Comparison of ENCODE assay signal across 36 mouse cellular contexts in the genomic region with DNA sequence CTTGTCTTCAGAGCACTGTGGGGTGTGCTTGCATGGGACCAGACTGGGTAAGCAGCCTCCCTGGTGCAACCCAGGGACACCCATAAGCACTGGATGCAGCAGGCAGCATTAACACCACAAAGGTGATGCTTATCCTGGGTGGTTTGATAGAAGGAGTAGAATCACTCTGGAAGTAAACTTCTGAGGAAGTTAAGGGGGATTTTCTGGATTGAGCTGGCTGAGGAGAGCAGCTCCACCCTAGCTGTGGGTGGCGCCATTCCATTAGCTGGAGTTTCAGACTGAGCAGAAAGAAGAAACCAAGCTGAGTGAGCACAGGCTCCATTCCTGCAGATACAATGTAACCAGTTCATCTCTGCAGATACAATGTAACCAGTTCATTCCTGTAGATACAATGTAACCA. TPM values are rescaled to one million over a fixed set of nuclear protein-coding genes. Genes with fewer than 3 reads are reported as not detected.
DNase-seq lines count a peak whose midpoint lies in the region; ATAC-seq and TF ChIP-seq lines count a peak whose summit lies in the region.
"Had no signal": no experiment of that assay in that cellular context is flagged by ENCODE, and none has a peak within 500 bp of the region (broad histone marks: within the 10 kb centered on the region; RNA-seq: fewer than 3 reads in every experiment).

No protein-coding gene starts in this region.

- TF ChIP-seq EP300 in heart, adult 2 months (IDR thresholded peaks at IDR 0.05; ENCODE audit: insufficient read depth, low read depth, low read length) = no peak
- TF ChIP-seq EP300 in stomach, postnatal 0 days (optimal IDR thresholded peaks at IDR 0.05) = no peak

- H3K36me3 ChIP-seq in heart, adult 2 months (ENCODE audit: control insufficient read depth, insufficient read depth, low read length) = no peaks in the 10 kb centered on the region
- H3K36me3 ChIP-seq in liver, adult 2 months (ENCODE audit: control insufficient read depth, insufficient read depth, low read length) = no peaks in the 10 kb centered on the region
- H3K36me3 ChIP-seq in stomach, postnatal 0 days (ENCODE audit: control insufficient read depth, insufficient read depth, low read length) = no peaks in the 10 kb centered on the region
- H3K36me3 ChIP-seq: embryonic facial prominence, embryonic 10.5 days; embryonic facial prominence, embryonic 15.5 days; heart, embryonic 13.5 days; midbrain, embryonic 13.5 days; stomach, embryonic 15.5 days had no signal

- TF ChIP-seq CTCF in heart, adult 2 months (IDR thresholded peaks at IDR 0.05) = peak; percentile 28
- 0 out of 2 replicates have a peak, but pooled peaks have one; percentile 9 for TF ChIP-seq CTCF in liver, adult 2 months (IDR thresholded peaks at IDR 0.05; ENCODE audit: low read depth, low read length)
- peak; percentile 41 for TF ChIP-seq CTCF in stomach, postnatal 0 days (IDR thresholded peaks at IDR 0.05; ENCODE audit: low read depth)

- no peaks in the 10 kb centered on the region for H3K4me1 ChIP-seq in heart, adult 2 months (ENCODE audit: control insufficient read depth, insufficient read depth, low read length)
- H3K4me1 ChIP-seq in liver, adult 2 months (ENCODE audit: control insufficient read depth, insufficient read depth, low read length) = no peaks in the 10 kb centered on the region
- no peaks in the 10 kb centered on the region for H3K4me1 ChIP-seq in stomach, postnatal 0 days (replicated peaks; ENCODE audit: control insufficient read depth, insufficient read depth)
- H3K4me1 ChIP-seq: forebrain, embryonic 13.5 days; heart, embryonic 13.5 days; midbrain, embryonic 13.5 days; stomach, embryonic 15.5 days had no signal

- DNase-seq in heart, adult 2 months = no peak
- DNase-seq in heart, postnatal 36 days = no peak
- no peak for DNase-seq in liver, adult 2 months (ENCODE audit: extremely low read depth, low read depth, low spot score)
- DNase-seq in liver (no peak), R1 (ENCODE audit: low read depth, low spot score) (peak; percentile 59)
- DNase-seq in stomach, postnatal 0 days (ENCODE audit: low spot score) = no peak
- no peak for DNase-seq in heart, postnatal 10 days
- DNase-seq in frontal cortex, postnatal 36 days (ENCODE audit: low spot score in 2 of 2) = no peak
- DNase-seq: adrenal gland, postnatal 14 days; cerebellum, adult 2 months; cerebellum, postnatal 14 days; gastrocnemius, postnatal 36 days; heart, adult 18-20 months; heart, postnatal 14 days; kidney, adult 11 months; kidney, postnatal 36 days; layer of hippocampus, postnatal 36 days; lung, postnatal 36 days; retina, postnatal 1 day; right cerebral cortex, postnatal 14 days; thymus, postnatal 14 days had no signal

- no peak for TF ChIP-seq POLR2A in heart, adult 2 months (IDR thresholded peaks at IDR 0.05; ENCODE audit: insufficient read depth, low read depth, low read length)
- no peak for TF ChIP-seq POLR2A in liver, adult 2 months (IDR thresholded peaks at IDR 0.05; ENCODE audit: extremely low read depth, insufficient read depth, low read length)

- 83% methylated on average over 1 of the region's 1 CpGs for WGBS in heart, adult 2 months
- whole genome bisulfite sequencing in liver, adult 2 months = 83% methylated on average over 1 of the region's 1 CpGs
- 47% methylated on average over 1 of the region's 1 CpGs for WGBS in stomach, postnatal 0 days

- no peak overlapping the region for H3K4me3 ChIP-seq in heart, adult 2 months
- H3K4me3 ChIP-seq in liver, adult 2 months (ENCODE audit: insufficient read depth, low read depth, low read length) = no peak overlapping the region
- no peak overlapping the region for H3K4me3 ChIP-seq in stomach, postnatal 0 days (ENCODE audit: low read depth, low read length)
- H3K4me3 ChIP-seq: embryonic facial prominence, embryonic 10.5 days; embryonic facial prominence, embryonic 15.5 days; forebrain, embryonic 13.5 days; heart, embryonic 13.5 days; midbrain, embryonic 13.5 days; stomach, embryonic 15.5 days had no signal

- no peaks in the 10 kb centered on the region for H3K9me3 ChIP-seq in stomach, postnatal 0 days (ENCODE audit: control insufficient read depth, low read length)
- H3K9me3 ChIP-seq: embryonic facial prominence, embryonic 10.5 days; embryonic facial prominence, embryonic 15.5 days; forebrain, embryonic 13.5 days; midbrain, embryonic 13.5 days; stomach, embryonic 15.5 days had no signal

- H3K27ac ChIP-seq in heart, adult 2 months = no peak overlapping the region
- H3K27ac ChIP-seq in liver, adult 2 months (replicated peaks; ENCODE audit: insufficient read depth, low read depth, low read length) = no peak overlapping the region
- no peak overlapping the region for H3K27ac ChIP-seq in stomach, postnatal 0 days (replicated peaks)
- H3K27ac ChIP-seq: embryonic facial prominence, embryonic 10.5 days; embryonic facial prominence, embryonic 15.5 days; forebrain, embryonic 13.5 days; heart, embryonic 13.5 days; midbrain, embryonic 13.5 days; stomach, embryonic 15.5 days had no signal

- H3K9ac ChIP-seq in heart, adult 2 months (ENCODE audit: low read depth, low read length) = no peak overlapping the region
- no peak overlapping the region for H3K9ac ChIP-seq in liver, adult 2 months (ENCODE audit: low read depth, low read length)
- no peak overlapping the region for H3K9ac ChIP-seq in stomach, postnatal 0 days (ENCODE audit: low read length)
- H3K9ac ChIP-seq: embryonic facial prominence, embryonic 15.5 days; forebrain, embryonic 13.5 days; heart, embryonic 13.5 days; midbrain, embryonic 13.5 days; stomach, embryonic 15.5 days had no signal

- no peaks in the 10 kb centered on the region for H3K27me3 ChIP-seq in heart, adult 2 months (ENCODE audit: control insufficient read depth, insufficient read depth, low read length)
- no peaks in the 10 kb centered on the region for H3K27me3 ChIP-seq in liver, adult 2 months (ENCODE audit: control insufficient read depth, insufficient read depth, low read length)
- no peaks in the 10 kb centered on the region for H3K27me3 ChIP-seq in stomach, postnatal 0 days (ENCODE audit: control insufficient read depth, insufficient read depth, low read length)
- H3K27me3 ChIP-seq: stomach, embryonic 15.5 days had no signal

- no peaks in the 10 kb centered on the region for H3K79me2 ChIP-seq in heart, adult 2 months (replicated peaks; ENCODE audit: control insufficient read depth, insufficient read depth, low read length)
- no peaks in the 10 kb centered on the region for H3K79me2 ChIP-seq in liver, adult 2 months (ENCODE audit: control insufficient read depth, insufficient read depth, low read length)

- no peak for ATAC-seq in stomach, postnatal 0 days (ENCODE audit: low FRiP score, low TSS enrichment)
- ATAC-seq: forebrain, embryonic 13.5 days; midbrain, embryonic 13.5 days had no signal

- intact Hi-C loops in heart, adult 2 months (cut with DNase I) = no loop called here
- intact Hi-C loops in heart, postnatal 36 days (cut with DNase I) = no loop called here
- intact Hi-C loops in heart, postnatal 10 days (cut with DNase I) = no loop called here

- no peak overlapping the region for H3K4me2 ChIP-seq in stomach, postnatal 0 days (replicated peaks; ENCODE audit: low read depth)
- H3K4me2 ChIP-seq: embryonic facial prominence, embryonic 15.5 days; forebrain, embryonic 13.5 days; heart, embryonic 13.5 days; liver, embryonic 11.5 days; midbrain, embryonic 13.5 days; stomach, embryonic 15.5 days had no signal

RNA-seq across cellular contexts. Expression of gene Gsc, which starts 20.1 kb away (rescaled TPM):
- not detected for total RNA-seq in heart, adult 2 months (2021)
- polyA plus RNA-seq in heart, adult 2 months (2012; rRNA removed) = 0.14 TPM in 1 of 2 replicates, not detected in the other
- not detected for total RNA-seq in heart, postnatal 36 days (2021)
- total RNA-seq in liver, adult 2 months (2014; rRNA removed) = not detected in 2 replicates
- not detected in 2 replicates for polyA plus RNA-seq in liver, adult 2 months (2012; rRNA removed)
- 0.38 and 0.46 TPM in 2 replicates for polyA plus RNA-seq in stomach, postnatal 0 days (2015; fragmentation: Nextera tagmentation; extraction: Ambion mirVana)
- total RNA-seq in heart, postnatal 10 days (2021) = under 1 TPM; 0.20 to 0.34 TPM
- total RNA-seq: adrenal gland, postnatal 14 days; gastrocnemius, postnatal 36 days; heart, adult 18-20 months; heart, postnatal 14 days; layer of hippocampus, adult 8-10 months; layer of hippocampus, postnatal 36 days; megakaryocyte-erythroid progenitor cell, adult 5-6 weeks; monocyte, adult 5-6 weeks had no signal
- polyA plus RNA-seq: cerebellum, adult 2 months; forebrain, embryonic 13.5 days; kidney, embryonic 14.5 days; liver, embryonic 16.5 days; neural tube, embryonic 14.5 days; small intestine, adult 2 months had no signal

RNA-seq across cellular contexts. Expression of gene Serpina3n, which starts 46.5 kb away (rescaled TPM):
- 10 to 100 TPM in 1 of 2 experiments, 1 to 10 TPM in 1; 6.2 to 14.9 TPM for total RNA-seq in heart, adult 2 months (2021)
- 10.1 and 13.2 TPM in 2 replicates for polyA plus RNA-seq in heart, adult 2 months (2012; rRNA removed)
- 1 to 10 TPM; 5.7 to 8.2 TPM for total RNA-seq in heart, postnatal 36 days (2021)
- total RNA-seq in liver, adult 2 months (2014; rRNA removed) = 169 and 210 TPM in 2 replicates
- 377 and 464 TPM in 2 replicates for polyA plus RNA-seq in liver, adult 2 months (2012; rRNA removed)
- polyA plus RNA-seq in stomach, postnatal 0 days (2015; fragmentation: Nextera tagmentation; extraction: Ambion mirVana) = 0.53 and 1.6 TPM in 2 replicates
- total RNA-seq in heart, postnatal 10 days (2021) = 1 to 10 TPM in 1 of 2 experiments, under 1 TPM in 1; 0.84 to 2.4 TPM
- total RNA-seq: megakaryocyte-erythroid progenitor cell, adult 5-6 weeks; monocyte, adult 5-6 weeks had no signal
- polyA plus RNA-seq: embryonic facial prominence, embryonic 10.5 days; forebrain, embryonic 13.5 days; kidney, embryonic 14.5 days; limb, embryonic 11.5 days; liver, embryonic 11.5 days; midbrain, embryonic 13.5 days; stomach, embryonic 15.5 days had no signal

Comparison
In these comparisons a context has a peak if more than half of its experiments do, and no peak if none do; other contexts are left out.
1. RNA of gene Serpina3n, which starts 46.5 kb away (total RNA-seq): 169 to 210 TPM in liver, adult 2 months; 6.2 to 14.9 TPM in heart, adult 2 months, 5.7 to 8.2 TPM in heart, postnatal 36 days and 0.84 to 2.4 TPM in heart, postnatal 10 days; every median in the first group is over 10 times any median in the second.
2. Peak in every context shown above with its lines, with median percentiles within 50 percentile points of each other: CTCF ChIP-seq.